11 mouse cellular contexts compared by ENCODE assay signal in the genomic region with DNA sequence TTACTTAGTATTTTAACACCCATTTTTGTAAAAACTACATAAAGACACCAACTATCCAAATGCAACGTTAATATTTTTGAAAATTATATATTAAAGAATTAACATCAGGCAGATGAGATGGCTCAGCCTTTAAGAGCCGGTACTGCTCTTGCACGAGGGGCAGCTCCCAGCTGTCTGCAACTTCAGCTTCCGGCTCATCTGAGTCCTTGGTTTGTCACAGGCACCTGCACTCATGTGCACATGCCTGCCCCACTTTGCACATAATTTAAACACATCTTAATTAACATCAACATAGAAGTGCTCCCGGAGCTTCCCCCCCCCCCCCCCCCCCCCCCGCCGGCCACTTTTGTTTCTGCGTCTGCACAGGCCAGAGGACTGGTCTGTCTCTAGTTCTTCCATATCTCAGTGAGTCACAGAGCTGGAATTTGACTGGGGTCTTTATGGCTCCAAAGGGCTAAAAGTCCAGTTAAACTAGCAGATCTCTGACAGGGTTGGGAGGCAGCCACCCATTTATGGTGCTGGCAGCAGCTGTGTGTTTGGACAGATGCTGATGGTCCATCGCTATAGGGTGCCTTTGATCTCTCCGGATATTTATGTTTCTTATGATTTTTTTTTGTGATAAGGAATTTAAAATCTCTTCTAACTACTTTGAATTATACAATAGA.
DNase-seq lines count a peak whose midpoint lies in the region; ATAC-seq lines count a peak whose summit lies in the region.
"Had no signal": no experiment of that assay in that cellular context is flagged by ENCODE, and none has a peak within 500 bp of the region (broad histone marks: within the 10 kb centered on the region; RNA-seq: fewer than 3 reads in every experiment).

No protein-coding gene starts in this region.

- no peak overlapping the region for H3K9ac ChIP-seq in kidney, embryonic 14.5 days (ENCODE audit: low read depth, low read length)
- H3K9ac ChIP-seq in midbrain, embryonic 11.5 days (ENCODE audit: low read length), result no peak overlapping the region
- H3K9ac ChIP-seq in midbrain, embryonic 13.5 days (replicated peaks), result no peak overlapping the region
- no peak overlapping the region for H3K9ac ChIP-seq in intestine, embryonic 14.5 days (ENCODE audit: low read length)
- H3K9ac ChIP-seq: midbrain, embryonic 15.5 days; neural tube, embryonic 12.5 days had no signal

- no peaks in the 10 kb centered on the region for H3K4me1 ChIP-seq in kidney, embryonic 14.5 days (ENCODE audit: control insufficient read depth, insufficient read depth, low read length)
- H3K4me1 ChIP-seq in midbrain, embryonic 11.5 days (ENCODE audit: control insufficient read depth, insufficient read depth, low read length), result no peaks in the 10 kb centered on the region
- 0 out of 2 replicates have a peak, but pooled peaks cover 7% of the 10 kb centered on the region for H3K4me1 ChIP-seq in midbrain, embryonic 13.5 days (replicated peaks)
- H3K4me1 ChIP-seq in intestine, embryonic 14.5 days (replicated peaks; ENCODE audit: control insufficient read depth, insufficient read depth, low read length), result peaks cover 15% of the 10 kb centered on the region

- no peaks in the 10 kb centered on the region for H3K36me3 ChIP-seq in kidney, embryonic 14.5 days (ENCODE audit: control insufficient read depth, insufficient read depth, low read length)
- H3K36me3 ChIP-seq in midbrain, embryonic 11.5 days (ENCODE audit: control insufficient read depth, insufficient read depth, low read length), result no peaks in the 10 kb centered on the region
- H3K36me3 ChIP-seq in midbrain, embryonic 13.5 days, result no peaks in the 10 kb centered on the region
- no peaks in the 10 kb centered on the region for H3K36me3 ChIP-seq in intestine, embryonic 14.5 days (ENCODE audit: control insufficient read depth, insufficient read depth, low read length)
- H3K36me3 ChIP-seq: midbrain, embryonic 15.5 days; neural tube, embryonic 12.5 days had no signal

- DNase-seq in kidney, postnatal 14 days, result no peak
- no peak for DNase-seq in midbrain, embryonic 11.5 days (ENCODE audit: low spot score, missing footprints)
- DNase-seq in intestine, embryonic 14.5 days (ENCODE audit: low spot score), result no peak
- peak; percentile 37 for DNase-seq in thymus, postnatal 14 days
- no peak for DNase-seq in urinary bladder, postnatal 14 days (ENCODE audit: low spot score)

- H3K27me3 ChIP-seq in kidney, embryonic 14.5 days (ENCODE audit: control insufficient read depth, insufficient read depth, low read length), result no peaks in the 10 kb centered on the region
- no peaks in the 10 kb centered on the region for H3K27me3 ChIP-seq in midbrain, embryonic 11.5 days (ENCODE audit: control insufficient read depth, insufficient read depth, low read length)
- no peaks in the 10 kb centered on the region for H3K27me3 ChIP-seq in midbrain, embryonic 13.5 days
- no peaks in the 10 kb centered on the region for H3K27me3 ChIP-seq in intestine, embryonic 14.5 days (replicated peaks; ENCODE audit: control insufficient read depth, insufficient read depth, low read length)
- H3K27me3 ChIP-seq: CH12.LX; midbrain, embryonic 15.5 days; neural tube, embryonic 12.5 days had no signal

- 37% methylated on average over 7 of the region's 10 CpGs for WGBS in kidney, embryonic 14.5 days
- 47% methylated on average over 10 of the region's 10 CpGs for WGBS in midbrain, embryonic 11.5 days
- WGBS in midbrain, embryonic 13.5 days, result 54% methylated on average over 7 of the region's 10 CpGs
- 18% methylated on average over 10 of the region's 10 CpGs for WGBS in intestine, embryonic 14.5 days

- peak; percentile 68 for ATAC-seq in kidney, embryonic 14.5 days (ENCODE audit: low FRiP score, low TSS enrichment)
- ATAC-seq in midbrain, embryonic 11.5 days (ENCODE audit: low FRiP score), result 0 out of 2 replicates have a peak, but pooled peaks have one; percentile 30
- ATAC-seq in midbrain, embryonic 13.5 days, result no peak
- ATAC-seq in intestine, embryonic 14.5 days (replicated peaks; ENCODE audit: low FRiP score, low TSS enrichment, low read depth), result peak; percentile 70

- no peak overlapping the region for H3K4me3 ChIP-seq in kidney, embryonic 14.5 days (ENCODE audit: low read length)
- no peak overlapping the region for H3K4me3 ChIP-seq in midbrain, embryonic 11.5 days (ENCODE audit: low read depth, low read length)
- H3K4me3 ChIP-seq in midbrain, embryonic 13.5 days (replicated peaks), result no peak overlapping the region
- no peak overlapping the region for H3K4me3 ChIP-seq in intestine, embryonic 14.5 days (ENCODE audit: low read depth, low read length)
- H3K4me3 ChIP-seq: midbrain, embryonic 15.5 days; neural tube, embryonic 12.5 days had no signal

- no peak overlapping the region for H3K4me2 ChIP-seq in kidney, embryonic 14.5 days (replicated peaks; ENCODE audit: low read depth, low read length)
- H3K4me2 ChIP-seq in midbrain, embryonic 11.5 days, result no peak overlapping the region
- H3K4me2 ChIP-seq in midbrain, embryonic 13.5 days (replicated peaks), result no peak overlapping the region
- H3K4me2 ChIP-seq in intestine, embryonic 14.5 days (ENCODE audit: low read length), result no peak overlapping the region

- H3K27ac ChIP-seq in kidney, embryonic 14.5 days (ENCODE audit: low read depth, low read length), result no peak overlapping the region
- no peak overlapping the region for H3K27ac ChIP-seq in midbrain, embryonic 11.5 days (ENCODE audit: low read depth, low read length)
- no peak overlapping the region for H3K27ac ChIP-seq in midbrain, embryonic 13.5 days
- no peak overlapping the region for H3K27ac ChIP-seq in intestine, embryonic 14.5 days (ENCODE audit: low read depth)
- H3K27ac ChIP-seq: hindbrain, postnatal 0 days; midbrain, embryonic 15.5 days; neural tube, embryonic 12.5 days had no signal

- H3K9me3 ChIP-seq in kidney, embryonic 14.5 days (ENCODE audit: control insufficient read depth, low read length), result no peaks in the 10 kb centered on the region
- no peaks in the 10 kb centered on the region for H3K9me3 ChIP-seq in midbrain, embryonic 11.5 days (ENCODE audit: control insufficient read depth, low read length)
- no peaks in the 10 kb centered on the region for H3K9me3 ChIP-seq in midbrain, embryonic 13.5 days
- no peaks in the 10 kb centered on the region for H3K9me3 ChIP-seq in intestine, embryonic 14.5 days (ENCODE audit: control insufficient read depth, low read length)
- H3K9me3 ChIP-seq: midbrain, embryonic 15.5 days; neural tube, embryonic 12.5 days had no signal
